Mouse (Mus musculus) spleen, postnatal 0 days (tissue): ENCODE measurements around the gene Cacnb1. TPM values are rescaled to one million over a fixed set of nuclear protein-coding genes. Genes with fewer than 3 reads are reported as not detected.

Experiments used
- polyA plus RNA-seq: library from polyadenylated mRNA; unstranded; fragments of >200 nt; fragmentation: Nextera tagmentation; extraction: Ambion mirVana; gene quantifications from 2 replicates; pipeline ENCODE4 v1.2.1, GENCODE M21; 2015

Gene Cacnb1
- polyA plus RNA-seq, result 0.91 and 1.9 TPM in 2 replicates

GRCm38 (mm10) chr11:98022555-98023371, at the start of gene Cacnb1:
Gene Cacnb1 (minus strand): TSS chr11:98023034.

GRCm38 (mm10) chr11:98052989-98053834, 30.4 kb upstream of the Cacnb1 start, which contains the start of gene Stac2:
Gene Stac2 (minus strand): TSS chr11:98053462.

GRCm38 (mm10) chr11:98026570-98027296, 3.9 kb upstream of the Cacnb1 start, which contains the start of gene Rpl19:
Gene Rpl19 (plus strand): TSS chr11:98026710.

GRCm38 (mm10) chr11:97995564-97996288, 27.1 kb downstream of the Cacnb1 start, which contains the start of gene Arl5c:
Gene Arl5c (minus strand): TSS chr11:97996181.

GRCm38 (mm10) chr11:97985727-97986677, 36.8 kb downstream of the Cacnb1 start, which contains the start of gene Plxdc1:
Gene Plxdc1 (minus strand): TSS chr11:97986444.

Other genes starting within 250 kb of the Cacnb1 start
- gene 1700001P01Rik, start 247.1 kb downstream of the Cacnb1 start, polyA plus RNA-seq, result 0.35 TPM in 1 of 2 replicates, not detected in the other
- gene Rpl23, start 240.6 kb downstream of the Cacnb1 start, polyA plus RNA-seq, result 699 and 705 TPM in 2 replicates
- gene Lasp1, start 224.0 kb downstream of the Cacnb1 start, polyA plus RNA-seq, result 34.4 and 47.2 TPM in 2 replicates
- gene B230217C12Rik, start 182.3 kb downstream of the Cacnb1 start, polyA plus RNA-seq, result 0.64 and 0.91 TPM in 2 replicates
- gene Fbxo47, start 138.9 kb downstream of the Cacnb1 start, polyA plus RNA-seq, result 0.22 and 0.28 TPM in 2 replicates
- gene Plxdc1, start 36.6 kb downstream of the Cacnb1 start, polyA plus RNA-seq, result 4.1 and 4.9 TPM in 2 replicates
- gene Arl5c, start 26.9 kb downstream of the Cacnb1 start, polyA plus RNA-seq, result 15.5 and 16.6 TPM in 2 replicates
- 919 and 932 TPM in 2 replicates for gene Rpl19, start 3.7 kb upstream of the Cacnb1 start, polyA plus RNA-seq
- 0.23 and 0.38 TPM in 2 replicates for gene Stac2, start 30.4 kb upstream of the Cacnb1 start, polyA plus RNA-seq
- gene Fbxl20, start 127.4 kb upstream of the Cacnb1 start, polyA plus RNA-seq, result 8.3 and 9.7 TPM in 2 replicates
- 29.2 and 31.0 TPM in 2 replicates for gene Med1, start 170.3 kb upstream of the Cacnb1 start, polyA plus RNA-seq
- gene Cdk12, start 180.0 kb upstream of the Cacnb1 start, polyA plus RNA-seq, result 7.5 and 9.6 TPM in 2 replicates